ENCODE assay signal across 28 mouse cellular contexts in the genomic region with DNA sequence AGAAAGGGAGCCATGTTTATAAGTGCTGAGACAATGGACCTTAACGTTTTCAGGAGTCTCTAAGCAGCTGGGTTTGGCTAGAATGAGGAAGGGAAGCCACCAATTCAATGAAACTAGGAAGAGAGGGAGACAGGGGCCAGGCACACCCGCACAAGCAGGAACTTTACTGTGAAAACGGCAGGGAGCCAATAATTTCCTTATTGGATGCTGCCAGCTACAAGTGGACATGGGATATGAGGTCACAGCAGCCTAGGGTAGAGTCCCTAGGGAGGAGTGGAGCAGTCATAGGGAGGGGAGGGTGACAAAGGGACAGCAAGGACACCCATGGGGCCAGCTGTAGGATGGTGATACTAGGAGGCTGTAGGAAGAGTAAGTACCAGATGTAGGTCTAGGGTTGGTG. TPM values are rescaled to one million over a fixed set of nuclear protein-coding genes. Genes with fewer than 3 reads are reported as not detected.
DNase-seq lines count a peak whose midpoint lies in the region; ATAC-seq and TF ChIP-seq lines count a peak whose summit lies in the region.
"Had no signal": no experiment of that assay in that cellular context is flagged by ENCODE, and none has a peak within 500 bp of the region (broad histone marks: within the 10 kb centered on the region; RNA-seq: fewer than 3 reads in every experiment).

No protein-coding gene starts in this region.

- H3K27me3 ChIP-seq in kidney, adult 2 months (replicated peaks; ENCODE audit: control insufficient read depth, insufficient read depth, low read length): no peaks in the 10 kb centered on the region
- H3K27me3 ChIP-seq in lung, postnatal 0 days (replicated peaks; ENCODE audit: insufficient read depth, low read length): no peaks in the 10 kb centered on the region
- H3K27me3 ChIP-seq: heart, embryonic 12.5 days; hindbrain, embryonic 15.5 days; limb, embryonic 13.5 days had no signal

- peak; percentile 91 for DNase-seq in heart, adult 11 months
- no peak for DNase-seq in heart, adult 8-10 months (ENCODE audit: low spot score)
- DNase-seq in kidney, postnatal 10 days: peak; percentile 9
- DNase-seq in kidney, adult 2 months: no peak
- DNase-seq in lung, postnatal 0 days (ENCODE audit: low spot score): peak; percentile 65
- no peak for DNase-seq in lung, adult 18-20 months
- DNase-seq in left cerebral cortex, postnatal 4 days: no peak
- DNase-seq: adrenal gland, postnatal 36 days; cerebellum, adult 11-12 months; cerebellum, postnatal 14 days; gastrocnemius, postnatal 14 days; heart, postnatal 4 days; kidney, adult 8-10 months; kidney, postnatal 25 days; lung, embryonic 14.5 days; right cerebral cortex, postnatal 4 days; thymus, postnatal 14 days had no signal

- no peak overlapping the region for H3K4me2 ChIP-seq in lung, postnatal 0 days (replicated peaks; ENCODE audit: low read depth, low read length)
- H3K4me2 ChIP-seq: heart, embryonic 12.5 days; hindbrain, embryonic 15.5 days; limb, embryonic 13.5 days; lung, embryonic 14.5 days; neural tube, embryonic 13.5 days had no signal

- no peak for TF ChIP-seq POLR2A in kidney, adult 2 months (IDR thresholded peaks at IDR 0.05; ENCODE audit: low read depth, low read length)

- peak; percentile 21 for ATAC-seq in lung, postnatal 0 days
- ATAC-seq: CD4-positive, CD25-positive, alpha-beta regulatory T cell, adult 4 months; forebrain, embryonic 16.5 days; midbrain, embryonic 16.5 days had no signal

- 62% methylated on average over 3 of the region's 3 CpGs for WGBS in kidney, adult 2 months
- 43% methylated on average over 3 of the region's 3 CpGs for WGBS in lung, postnatal 0 days

- no peak overlapping the region for H3K27ac ChIP-seq in kidney, adult 2 months (ENCODE audit: insufficient read depth, low read depth, low read length)
- peak overlapping the region; percentile 80 for H3K27ac ChIP-seq in lung, postnatal 0 days (ENCODE audit: low read length)
- H3K27ac ChIP-seq: hindbrain, embryonic 15.5 days; limb, embryonic 13.5 days; midbrain, embryonic 10.5 days; neural tube, embryonic 13.5 days had no signal

- peaks cover 13% of the 10 kb centered on the region for H3K4me1 ChIP-seq in kidney, adult 2 months (ENCODE audit: control insufficient read depth, insufficient read depth, low read length)
- H3K4me1 ChIP-seq in lung, postnatal 0 days (ENCODE audit: insufficient read depth, low read depth, low read length): peaks cover 17% of the 10 kb centered on the region; the same call in 1 of the 2 replicates

- H3K36me3 ChIP-seq in kidney, adult 2 months (ENCODE audit: control insufficient read depth, insufficient read depth, low read length): no peaks in the 10 kb centered on the region; the same call in 1 of the 2 replicates
- peaks cover 12% of the 10 kb centered on the region; the same call in 1 of the 2 replicates for H3K36me3 ChIP-seq in lung, postnatal 0 days (ENCODE audit: insufficient read depth, low read length)
- H3K36me3 ChIP-seq: hindbrain, embryonic 15.5 days; midbrain, embryonic 10.5 days; neural tube, embryonic 13.5 days had no signal

- no peak overlapping the region for H3K9ac ChIP-seq in lung, postnatal 0 days (replicated peaks; ENCODE audit: low read depth)
- H3K9ac ChIP-seq: heart, embryonic 12.5 days; hindbrain, embryonic 15.5 days; limb, embryonic 13.5 days; lung, embryonic 14.5 days; neural tube, embryonic 13.5 days had no signal

- no peaks in the 10 kb centered on the region for H3K9me3 ChIP-seq in lung, postnatal 0 days (ENCODE audit: low read length)
- H3K9me3 ChIP-seq: forebrain, embryonic 10.5 days; heart, embryonic 12.5 days; hindbrain, embryonic 15.5 days; limb, embryonic 13.5 days; midbrain, embryonic 10.5 days; neural tube, embryonic 13.5 days had no signal

- H3K4me3 ChIP-seq in kidney, adult 2 months (ENCODE audit: insufficient read depth, low read depth, low read length): no peak overlapping the region
- H3K4me3 ChIP-seq in lung, postnatal 0 days (ENCODE audit: low read depth, low read length): no peak overlapping the region
- H3K4me3 ChIP-seq: forebrain, embryonic 10.5 days; heart, embryonic 12.5 days; hindbrain, embryonic 15.5 days; limb, embryonic 13.5 days; midbrain, embryonic 10.5 days; myocyte; neural tube, embryonic 13.5 days had no signal

- intact Hi-C loops in left cerebral cortex, postnatal 4 days (cut with DNase I): no loop called here

- no peak; the same call in 1 of the 2 replicates for TF ChIP-seq EP300 in lung, postnatal 0 days (IDR thresholded peaks at IDR 0.05)

- no peak for TF ChIP-seq CTCF in kidney, adult 2 months (conservative IDR thresholded peaks at IDR 0.05; ENCODE audit: insufficient read depth, insufficient read length, low read depth, low read length)
- no peak for TF ChIP-seq CTCF in lung, postnatal 0 days (IDR thresholded peaks at IDR 0.05)

RNA-seq across cellular contexts. Expression of a gene that starts 6.1 kb away (rescaled TPM):
- total RNA-seq in heart, adult 8-10 months (2022): 1 to 10 TPM in 1 of 4 experiments, under 1 TPM in 3; 0.75 to 1.0 (median 0.80) TPM
- polyA plus RNA-seq in kidney, adult 2 months (2012; rRNA removed): 1.2 and 1.5 TPM in 2 replicates
- 73.2 and 75.2 TPM in 2 replicates for polyA plus RNA-seq in lung, postnatal 0 days (2015; fragmentation: Nextera tagmentation; extraction: Ambion mirVana)
- 1 to 10 TPM; 2.6 to 2.7 TPM for total RNA-seq in left cerebral cortex, postnatal 4 days (2021)

RNA-seq across cellular contexts. Expression of a gene that starts 6.3 kb away (rescaled TPM):
- 10 to 100 TPM in 3 of 4 experiments, 1 to 10 TPM in 1; 8.4 to 11.5 (median 10.2) TPM for total RNA-seq in heart, adult 8-10 months (2022)
- polyA plus RNA-seq in kidney, adult 2 months (2012; rRNA removed): 19.4 and 23.7 TPM in 2 replicates
- polyA plus RNA-seq in lung, postnatal 0 days (2015; fragmentation: Nextera tagmentation; extraction: Ambion mirVana): 79.4 and 79.6 TPM in 2 replicates
- total RNA-seq in left cerebral cortex, postnatal 4 days (2021): 1 to 10 TPM; 3.3 to 3.5 TPM

RNA-seq across cellular contexts. Expression of a gene that starts 19.5 kb away (rescaled TPM):
- 1 to 10 TPM; 4.8 to 5.7 (median 5.6) TPM for total RNA-seq in heart, adult 8-10 months (2022)
- 9.0 and 12.8 TPM in 2 replicates for polyA plus RNA-seq in kidney, adult 2 months (2012; rRNA removed)
- 33.0 TPM in 2 replicates for polyA plus RNA-seq in lung, postnatal 0 days (2015; fragmentation: Nextera tagmentation; extraction: Ambion mirVana)
- total RNA-seq in left cerebral cortex, postnatal 4 days (2021): 1 to 10 TPM; 3.1 to 3.2 TPM

RNA-seq across cellular contexts. Expression of a gene that starts 30.0 kb away (rescaled TPM):
- total RNA-seq in heart, adult 8-10 months (2022): under 1 TPM in 3 of 4 experiments, not detected in 1; 0.14 to 0.16 (median 0.14) TPM
- 0.48 and 0.61 TPM in 2 replicates for polyA plus RNA-seq in kidney, adult 2 months (2012; rRNA removed)
- polyA plus RNA-seq in lung, postnatal 0 days (2015; fragmentation: Nextera tagmentation; extraction: Ambion mirVana): 0.27 and 0.31 TPM in 2 replicates
- total RNA-seq in left cerebral cortex, postnatal 4 days (2021): 1 to 10 TPM in 1 of 2 experiments, under 1 TPM in 1; 0.40 to 1.1 TPM
- total RNA-seq: left cerebral cortex, postnatal 14 days had no signal

RNA-seq across cellular contexts. Expression of a gene that starts 45.2 kb away (rescaled TPM):
- 10 to 100 TPM; 27.7 to 29.2 (median 29.0) TPM for total RNA-seq in heart, adult 8-10 months (2022)
- 47.1 and 47.8 TPM in 2 replicates for polyA plus RNA-seq in kidney, adult 2 months (2012; rRNA removed)
- polyA plus RNA-seq in lung, postnatal 0 days (2015; fragmentation: Nextera tagmentation; extraction: Ambion mirVana): 61.7 and 63.4 TPM in 2 replicates
- total RNA-seq in left cerebral cortex, postnatal 4 days (2021): 10 to 100 TPM in 1 of 2 experiments, 1 to 10 TPM in 1; 9.7 to 12.2 TPM

Comparison
In these comparisons a context has a peak if more than half of its experiments do, and no peak if none do; other contexts are left out.
1. DNase-seq: peak in heart, adult 11 months (single experiment), kidney, postnatal 10 days (single experiment) and lung, postnatal 0 days (single experiment); none in heart, adult 8-10 months (single experiment), kidney, adult 2 months (single experiment), lung, adult 18-20 months (0 of 2) and left cerebral cortex, postnatal 4 days (single experiment).